Mouse (Mus musculus) cerebellum, adult 8-10 months (tissue): ENCODE measurements around the gene Setd1a.
"Not testable (repeated sequence)": the region's sequence is repeated elsewhere in the genome, so short reads cannot be mapped to it uniquely, and the experiment has no call there.

Experiments
- DNase-seq: peaks from one replicate; pipeline ENCODE4 v3.0.0; 2022

Setd1a gene

DNA sequence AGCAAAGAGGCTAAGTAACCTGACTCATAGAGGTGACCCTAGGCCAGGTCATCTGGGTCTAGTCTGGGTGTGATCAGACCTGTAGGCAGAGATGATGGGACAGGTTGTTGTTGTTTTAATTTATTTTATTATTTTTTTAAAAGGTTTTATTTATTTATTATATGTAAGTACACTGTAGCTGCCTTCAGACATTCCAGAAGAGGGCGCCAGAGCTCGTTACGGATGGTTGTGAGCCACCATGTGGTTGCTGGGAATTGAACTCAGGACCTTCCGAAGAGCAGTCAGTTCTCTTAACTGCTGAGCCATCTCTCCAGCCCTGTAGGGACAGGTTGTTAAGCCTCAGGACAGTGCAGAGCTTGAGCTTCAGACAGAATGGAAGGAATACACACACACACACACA lies 61.4 kb downstream of the Setd1a start:
- DNase-seq = not testable (repeated sequence)

DNA sequence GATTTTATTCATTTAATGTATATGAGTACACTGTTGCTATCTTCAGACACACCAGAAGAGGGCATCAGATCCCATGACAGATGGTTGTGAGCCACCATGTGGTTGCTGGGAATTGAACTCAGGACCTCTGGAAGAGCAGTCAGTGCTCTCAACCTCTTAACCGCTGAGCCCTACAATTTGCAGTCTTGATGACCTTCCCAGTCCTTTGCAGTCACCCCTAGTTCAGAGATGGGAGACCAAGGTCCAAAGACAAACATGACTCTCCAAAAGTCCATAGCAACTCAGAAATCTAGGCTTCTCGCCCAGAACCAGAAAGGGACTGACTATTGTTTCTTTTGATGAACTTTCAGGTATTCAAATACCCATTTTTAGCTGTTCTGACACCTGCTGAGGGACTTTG lies 63.6 kb downstream of the Setd1a start:
- DNase-seq = not testable (repeated sequence)

DNA sequence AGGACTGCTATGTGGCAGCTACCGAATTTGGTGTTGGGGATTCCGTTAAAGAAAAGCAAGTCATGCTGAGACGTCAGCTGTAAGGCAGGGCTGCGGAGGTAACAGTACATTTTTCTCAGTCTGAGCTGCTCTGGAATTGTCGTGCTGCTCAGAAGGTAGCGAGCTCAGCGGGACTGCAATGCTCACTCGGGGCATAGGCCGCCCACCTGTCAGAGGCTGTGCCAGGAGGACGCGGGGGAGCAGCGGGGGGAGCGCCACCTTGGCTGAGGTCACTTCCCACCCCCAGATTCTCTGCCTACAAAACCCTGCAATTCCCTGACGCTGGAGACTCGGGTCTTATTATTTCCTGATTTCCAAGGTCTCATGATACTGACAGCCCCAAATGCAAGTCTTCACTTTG lies 64.4 kb downstream of the Setd1a start:
- peak; percentile 81 for DNase-seq

DNA sequence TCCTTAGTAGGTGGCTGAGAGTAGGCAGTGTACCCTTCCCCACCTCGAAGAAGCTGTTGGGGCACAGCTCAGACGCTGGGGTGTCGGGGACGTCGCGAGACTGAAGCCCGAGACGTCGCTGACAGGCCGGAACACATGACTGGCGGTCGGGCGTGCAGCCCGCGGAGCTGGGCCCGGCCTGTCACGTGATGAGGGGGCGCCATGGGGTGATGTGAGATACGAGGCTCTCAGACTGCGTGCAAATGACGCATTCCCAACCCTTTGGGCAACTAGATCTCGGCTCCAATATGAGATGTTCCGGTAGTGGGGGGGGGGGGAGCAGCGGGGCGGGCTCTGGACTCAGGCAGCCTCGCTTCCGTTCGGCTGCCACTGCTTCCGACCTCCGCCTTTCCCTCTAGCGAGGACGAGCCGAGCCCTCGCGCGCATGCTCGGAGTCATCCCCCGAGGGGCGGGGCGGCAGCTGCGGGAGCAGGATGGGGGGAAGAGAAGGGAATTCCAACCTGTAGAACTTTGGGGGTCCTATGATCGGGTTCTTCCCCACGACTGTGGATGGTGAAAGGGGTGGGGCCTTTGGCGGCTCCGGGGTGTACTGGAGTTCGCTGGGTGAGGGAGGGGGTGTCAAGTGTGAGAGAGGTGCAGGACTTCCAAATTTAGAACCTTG lies 65.0 kb downstream of the Setd1a start:
- DNase-seq = peak; percentile 92

DNA sequence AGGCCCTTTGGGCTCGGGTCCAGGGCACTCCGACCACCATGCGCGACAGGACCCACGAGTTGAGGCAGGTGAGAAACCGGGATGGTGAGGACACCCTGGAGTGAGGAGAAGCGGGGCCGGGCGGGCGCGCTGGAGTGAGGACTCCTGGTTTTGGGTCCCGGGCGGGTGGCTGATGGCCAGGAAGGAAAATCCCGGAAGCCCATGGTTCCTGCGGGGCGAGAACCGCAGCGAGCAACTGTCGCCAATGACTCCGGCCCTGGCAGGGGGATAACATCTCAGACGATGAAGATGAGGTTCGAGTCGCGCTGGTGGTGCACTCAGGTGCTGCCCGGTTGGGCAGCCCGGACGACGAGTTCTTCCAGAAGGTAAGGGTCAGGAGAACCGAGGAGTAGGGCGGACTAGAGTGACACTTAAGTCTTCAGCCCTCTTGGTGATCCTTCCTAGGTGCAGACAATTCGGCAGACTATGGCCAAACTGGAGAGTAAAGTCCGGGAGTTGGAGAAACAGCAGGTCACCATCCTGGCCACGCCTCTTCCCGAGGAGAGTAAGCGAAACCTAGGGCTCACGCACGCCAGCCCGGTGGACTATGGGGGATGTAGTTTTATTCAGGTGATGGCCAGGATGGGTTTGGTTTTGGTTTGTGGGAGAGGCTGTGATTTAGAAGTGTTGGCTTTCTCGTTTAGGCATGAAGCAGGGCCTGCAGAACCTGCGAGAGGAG lies 65.7 kb downstream of the Setd1a start:
- peak; percentile 80 for DNase-seq
